Mouse (Mus musculus): ENCODE results near the gene Gm20894. TPM values are rescaled to one million over a fixed set of nuclear protein-coding genes. Genes with fewer than 3 reads are reported as not detected.
"Not testable (repeated sequence)": the region's sequence is repeated elsewhere in the genome, so short reads cannot be mapped to it uniquely, and the experiment has no call there.

The Gm20894 gene
- total RNA-seq (2021): not detected
- long read RNA-seq, experiment 1: 0 reads
- long read RNA-seq, experiment 2: 0 reads

- DNase-seq: not testable (repeated sequence)
Measured at GRCm38 (mm10) chrY:28271412-28271811, at the start of gene Gm20894. Gene Gm20894, minus strand, starts transcription at chrY:28271512.
